Mouse (Mus musculus) heart, embryonic 10.5 days (tissue): ENCODE measurements at regions not wholly inside any gene's neighbourhood (a gene's known extent, or its start where the extent isn't known, plus 50 kb on each side); places are given as distances from the start of the nearest gene placed in this dataset.

ENCODE experiments used
- DNase-seq: peaks from one replicate; pipeline ENCODE4 v3.0.0-alpha.2; 2017; ENCODE audit warnings: low spot score
- H3K27ac ChIP-seq: fragments of 300-500 bp; sonication (generic); 2 replicates; pipeline ENCODE4 v1.5.1; 2016; ENCODE audit warnings: mild to moderate bottlenecking
- H3K27me3 ChIP-seq: fragments of 300-500 bp; sonication (generic); 2 replicates; pipeline ENCODE4 v1.6.1; 2016; ENCODE audit warnings: mild to moderate bottlenecking; ENCODE audit not compliant: poor library complexity, insufficient read depth, severe bottlenecking
- H3K36me3 ChIP-seq: fragments of 300-500 bp; sonication (generic); 2 replicates; pipeline ENCODE4 v1.6.1; 2016; ENCODE audit warnings: mild to moderate bottlenecking, moderate library complexity
- H3K4me1 ChIP-seq: fragments of 300-500 bp; sonication (generic); 2 replicates; pipeline ENCODE4 v1.6.1; 2016; ENCODE audit warnings: mild to moderate bottlenecking
- H3K4me3 ChIP-seq: fragments of 300-500 bp; sonication (generic); 2 replicates; pipeline ENCODE4 v1.5.1; 2016; ENCODE audit warnings: mild to moderate bottlenecking, moderate library complexity
- H3K9me3 ChIP-seq: fragments of 300-500 bp; sonication (generic); 2 replicates; pipeline ENCODE4 v1.6.1; 2016; ENCODE audit warnings: mild to moderate bottlenecking, moderate library complexity
- WGBS: fragments of 180-500 bp; shearing (Covaris S2); methylation state at CpG from one replicate; pipeline ENCODE4 v1.1.7; 2016; 5-methylcytosine and 5-hydroxymethylcytosine counted together

DNA sequence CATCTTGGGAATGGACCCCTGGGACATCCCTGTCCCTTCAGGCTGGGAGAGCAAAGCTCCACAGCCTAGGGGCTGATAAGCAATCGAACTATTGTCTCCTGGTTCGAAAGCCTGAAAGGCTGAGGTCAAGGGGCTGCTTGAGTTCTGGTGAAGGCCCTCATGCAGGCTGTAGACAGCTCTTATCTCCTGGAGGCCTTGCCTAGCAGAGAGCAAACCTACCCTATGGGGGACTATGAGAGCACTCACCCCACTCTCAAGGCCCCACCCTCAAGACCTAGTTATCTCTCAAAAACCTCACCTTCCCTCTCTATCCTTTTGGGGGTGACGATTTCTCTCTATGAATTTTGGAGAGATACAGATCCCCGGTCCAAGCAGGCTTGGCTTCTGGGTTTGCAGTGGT is 92.8 kb downstream of the Gadd45g start:
- peaks cover 16% of the 10 kb centered on the region for H3K4me1 ChIP-seq
- DNase-seq: no peak
- no peak overlapping the region for H3K4me3 ChIP-seq
- peaks cover 6% of the 10 kb centered on the region; the same call in 1 of the 2 replicates for H3K27me3 ChIP-seq
- no peaks in the 10 kb centered on the region for H3K36me3 ChIP-seq
- no peaks in the 10 kb centered on the region for H3K9me3 ChIP-seq
- no peak overlapping the region for H3K27ac ChIP-seq
- 49% methylated on average over 4 of the region's 4 CpGs for WGBS

DNA sequence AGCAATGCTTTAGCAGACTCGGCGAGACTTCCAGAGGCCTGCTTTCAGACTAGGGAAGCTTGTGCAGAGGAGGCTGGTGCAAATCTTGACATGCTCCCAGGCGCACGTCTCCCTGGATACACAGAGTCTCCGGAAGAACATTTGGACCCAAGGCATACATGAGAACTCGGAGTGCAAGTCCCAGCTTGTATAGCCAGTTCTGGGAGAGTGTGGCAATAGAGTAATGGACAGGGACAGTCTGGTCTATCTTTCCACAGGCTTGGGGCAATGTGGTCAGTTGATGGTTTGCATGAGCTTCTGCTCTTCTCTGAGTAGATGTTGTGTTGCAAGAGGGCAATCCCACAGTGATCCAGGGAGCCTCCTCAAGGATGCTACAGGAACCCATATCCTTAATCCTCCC is 93.2 kb downstream of the Gadd45g start:
- Histone ChIP-seq H3K9me3 (no peaks in the 10 kb centered on the region), H3K4me3 (no peak overlapping the region), H3K27me3 (peaks cover 6% of the 10 kb centered on the region; the same call in 1 of the 2 replicates), H3K27ac (no peak overlapping the region), H3K4me1 (peaks cover 16% of the 10 kb centered on the region), H3K36me3 (no peaks in the 10 kb centered on the region)
- no peak for DNase-seq
- 87% methylated on average over 6 of the region's 6 CpGs for WGBS

DNA sequence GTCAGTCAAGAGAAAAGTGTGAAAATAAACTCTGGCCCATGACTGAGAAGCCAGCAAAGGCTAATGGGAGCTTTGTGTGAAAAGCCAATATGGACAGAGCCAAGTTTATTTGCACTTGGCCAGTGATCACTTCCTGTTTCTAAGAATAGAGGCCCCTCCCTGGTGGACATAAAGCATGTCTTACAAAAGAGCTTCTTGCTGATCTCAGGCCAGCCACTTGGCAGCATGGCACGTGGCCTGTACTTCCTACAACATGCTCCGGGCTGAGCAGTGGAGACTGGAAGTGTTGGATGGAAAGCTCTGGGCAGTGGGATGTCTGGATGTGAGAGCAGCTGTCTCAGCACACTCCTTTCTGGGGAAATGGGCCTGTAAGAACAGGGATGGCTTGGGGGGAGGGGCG is 99.7 kb downstream of the Gadd45g start:
- Histone ChIP-seq H3K4me1 (peaks cover 33% of the 10 kb centered on the region), H3K9me3 (no peaks in the 10 kb centered on the region), H3K27ac (peak overlapping the region; percentile 19; the same call in 1 of the 2 replicates), H3K4me3 (no peak overlapping the region), H3K36me3 (no peaks in the 10 kb centered on the region), H3K27me3 (peaks cover 10% of the 10 kb centered on the region; the same call in 1 of the 2 replicates)
- 53% methylated on average over 3 of the region's 3 CpGs for WGBS
- no peak for DNase-seq

DNA sequence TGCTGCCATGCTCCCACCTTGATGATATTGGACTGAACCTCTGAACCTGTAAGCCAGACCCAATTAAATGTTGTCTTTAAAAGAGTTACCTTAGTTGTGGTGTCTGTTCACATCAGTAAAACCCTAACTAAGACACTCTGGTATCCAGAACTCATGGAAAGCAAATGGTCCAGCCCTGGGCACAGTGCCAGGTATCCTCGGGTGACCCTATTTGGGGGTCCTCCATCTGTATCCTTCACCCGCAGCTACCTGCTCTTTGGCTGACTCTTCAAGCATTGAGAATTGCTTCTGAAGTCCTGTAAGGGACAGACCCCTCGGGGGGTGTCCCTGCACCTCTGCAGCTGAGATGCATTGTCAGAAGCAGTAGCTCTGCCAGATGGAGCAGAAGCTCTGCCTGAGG is 102.4 kb downstream of the Gadd45g start:
- no peaks in the 10 kb centered on the region for H3K36me3 ChIP-seq
- no peak for DNase-seq

DNA sequence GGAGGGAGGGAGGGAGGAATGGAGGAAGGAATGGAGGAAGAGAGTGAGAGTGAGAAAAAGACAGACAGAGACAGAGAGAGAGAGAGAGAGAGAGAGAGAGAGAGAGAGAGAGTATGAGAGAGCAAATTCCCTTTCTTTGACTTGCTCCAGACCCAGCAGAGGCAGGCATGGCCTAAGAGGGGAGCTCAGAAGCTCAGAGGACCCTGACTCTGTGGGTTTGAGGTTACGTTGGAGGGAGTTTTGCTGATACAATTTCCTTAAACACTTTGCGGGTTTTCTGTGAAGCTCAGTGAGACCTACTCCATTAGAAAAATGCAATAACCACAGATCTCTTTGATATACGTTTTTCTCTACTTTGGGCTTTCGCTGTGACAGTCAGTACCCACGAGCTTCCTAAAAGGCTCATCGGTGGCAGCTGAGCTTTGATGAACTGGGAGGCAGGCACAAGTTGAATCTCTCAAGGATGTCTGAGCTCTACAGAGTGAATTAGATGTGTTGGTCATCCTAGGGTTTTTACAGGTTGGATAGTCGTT is 105.1 kb downstream of the Gadd45g start:
- 83% methylated on average over 7 of the region's 7 CpGs for WGBS
- 0 out of 2 replicates have a peak overlapping the region, but pooled peaks have one; percentile 13 for H3K27ac ChIP-seq
- no peaks in the 10 kb centered on the region for H3K36me3 ChIP-seq
- H3K4me3 ChIP-seq: no peak overlapping the region
- H3K9me3 ChIP-seq: no peaks in the 10 kb centered on the region
- H3K4me1 ChIP-seq: peaks cover 45% of the 10 kb centered on the region
- DNase-seq: no peak
- 0 out of 2 replicates have a peak, but pooled peaks cover 4% of the 10 kb centered on the region for H3K27me3 ChIP-seq

More for the DNA sequence above, 102.4 kb downstream of the Gadd45g start:
- no peaks in the 10 kb centered on the region for H3K9me3 ChIP-seq
- H3K27me3 ChIP-seq: 0 out of 2 replicates have a peak, but pooled peaks cover 4% of the 10 kb centered on the region
- WGBS: 89% methylated on average over 3 of the region's 3 CpGs
- no peak overlapping the region for H3K27ac ChIP-seq
- no peak overlapping the region for H3K4me3 ChIP-seq
- peaks cover 45% of the 10 kb centered on the region for H3K4me1 ChIP-seq

DNA sequence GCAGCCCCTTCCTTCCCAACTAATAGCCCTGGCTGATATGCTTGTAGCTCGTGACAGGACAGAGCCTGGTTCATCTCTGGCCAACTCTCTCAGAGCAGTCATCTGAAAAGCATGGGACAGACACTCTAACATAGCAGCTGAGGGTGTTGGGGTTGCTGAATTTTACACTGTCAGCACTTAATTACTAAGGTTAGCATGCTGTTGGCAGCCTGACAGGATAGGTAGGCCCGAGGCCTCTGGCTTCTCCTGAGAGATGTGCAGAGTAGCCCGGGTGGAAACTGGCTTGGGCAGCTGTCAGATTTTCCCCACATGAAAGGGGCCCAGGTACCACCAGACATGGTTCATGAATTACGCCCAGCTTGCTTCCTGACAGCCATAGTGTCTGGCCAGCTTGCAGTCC is 106.6 kb downstream of the Gadd45g start:
- WGBS: 55% methylated on average over 4 of the region's 4 CpGs

DNA sequence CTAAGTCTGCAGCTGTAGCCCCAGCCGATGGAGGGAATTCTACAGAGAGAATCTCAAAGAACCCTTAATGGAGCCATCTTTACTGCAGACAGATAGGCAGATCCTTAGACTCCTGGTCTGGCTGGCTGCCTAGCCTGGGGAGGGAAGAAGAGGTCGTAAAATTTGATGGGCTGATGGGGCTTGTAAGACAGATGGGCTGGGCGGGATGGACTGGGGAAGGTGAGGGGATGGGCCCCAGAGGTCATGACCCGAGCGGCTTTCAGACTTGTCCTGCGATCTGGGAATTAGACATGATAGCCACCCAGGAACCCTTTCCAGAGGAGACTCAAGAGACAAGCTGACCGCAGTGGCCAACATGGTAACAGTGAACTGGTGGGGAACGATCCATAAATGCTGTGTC is 107.1 kb downstream of the Gadd45g start:
- 72% methylated on average over 8 of the region's 8 CpGs for WGBS
- Histone ChIP-seq H3K36me3 (no peaks in the 10 kb centered on the region), H3K4me1 (peaks cover 56% of the 10 kb centered on the region), H3K27ac (peak overlapping the region; percentile 17; the same call in 1 of the 2 replicates), H3K4me3 (no peak overlapping the region), H3K27me3 (no peaks in the 10 kb centered on the region), H3K9me3 (no peaks in the 10 kb centered on the region)
- no peak for DNase-seq

More for the DNA sequence above, 106.6 kb downstream of the Gadd45g start:
- Histone ChIP-seq H3K4me3 (no peak overlapping the region), H3K4me1 (peaks cover 51% of the 10 kb centered on the region), H3K27ac (peak overlapping the region; percentile 17; the same call in 1 of the 2 replicates), H3K9me3 (no peaks in the 10 kb centered on the region), H3K36me3 (no peaks in the 10 kb centered on the region), H3K27me3 (no peaks in the 10 kb centered on the region)
- DNase-seq: no peak

DNA sequence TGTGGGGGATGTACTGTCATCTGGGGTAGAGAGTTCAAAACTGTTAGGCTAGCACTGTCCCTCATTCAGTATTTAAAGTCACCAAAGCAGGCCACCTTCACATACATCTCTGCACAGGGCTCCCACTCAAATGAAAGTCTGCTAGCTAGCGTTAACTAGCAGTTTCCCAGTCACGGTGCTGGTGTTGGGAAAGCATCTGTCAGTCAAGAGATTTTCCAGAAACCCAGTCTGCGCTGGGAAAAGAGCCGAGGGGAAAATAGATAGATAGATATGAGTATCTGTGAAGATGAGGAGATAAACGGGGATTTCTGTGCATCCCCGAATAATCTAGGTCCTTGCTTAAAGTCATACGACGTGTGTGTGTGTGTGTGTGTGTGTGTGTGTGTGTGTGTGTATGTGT is 110.6 kb downstream of the Gadd45g start:
- H3K27ac ChIP-seq: no peak overlapping the region
- H3K36me3 ChIP-seq: no peaks in the 10 kb centered on the region
- H3K4me3 ChIP-seq: no peak overlapping the region
- H3K4me1 ChIP-seq: peaks cover 54% of the 10 kb centered on the region
- 30% methylated on average over 8 of the region's 8 CpGs for WGBS
- no peaks in the 10 kb centered on the region for H3K9me3 ChIP-seq
- DNase-seq: no peak
- H3K27me3 ChIP-seq: no peaks in the 10 kb centered on the region

DNA sequence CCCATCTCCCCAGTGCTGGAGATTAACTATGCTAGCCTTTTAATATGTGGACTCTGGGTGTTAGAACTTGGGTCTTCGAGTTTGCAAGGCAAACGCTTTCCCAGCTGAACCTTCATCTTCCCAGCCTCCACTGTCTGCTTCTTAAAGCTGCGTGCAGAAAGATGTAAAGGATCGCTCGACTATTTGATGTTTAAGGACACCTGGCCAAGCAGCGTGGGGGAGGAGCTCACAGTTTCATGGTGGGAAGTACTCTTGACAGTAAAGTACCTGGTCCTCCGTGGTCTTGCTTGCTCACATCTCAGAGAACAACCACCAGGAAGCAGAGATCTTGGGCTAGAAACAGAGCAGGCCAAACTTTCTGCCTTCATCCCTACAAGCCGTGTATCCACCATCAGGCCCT is 113.1 kb downstream of the Gadd45g start:
- Histone ChIP-seq H3K36me3 (no peaks in the 10 kb centered on the region), H3K27ac (no peak overlapping the region), H3K27me3 (no peaks in the 10 kb centered on the region), H3K4me1 (peaks cover 63% of the 10 kb centered on the region), H3K9me3 (no peaks in the 10 kb centered on the region), H3K4me3 (no peak overlapping the region)
- WGBS: 87% methylated on average over 8 of the region's 8 CpGs
- DNase-seq: no peak

DNA sequence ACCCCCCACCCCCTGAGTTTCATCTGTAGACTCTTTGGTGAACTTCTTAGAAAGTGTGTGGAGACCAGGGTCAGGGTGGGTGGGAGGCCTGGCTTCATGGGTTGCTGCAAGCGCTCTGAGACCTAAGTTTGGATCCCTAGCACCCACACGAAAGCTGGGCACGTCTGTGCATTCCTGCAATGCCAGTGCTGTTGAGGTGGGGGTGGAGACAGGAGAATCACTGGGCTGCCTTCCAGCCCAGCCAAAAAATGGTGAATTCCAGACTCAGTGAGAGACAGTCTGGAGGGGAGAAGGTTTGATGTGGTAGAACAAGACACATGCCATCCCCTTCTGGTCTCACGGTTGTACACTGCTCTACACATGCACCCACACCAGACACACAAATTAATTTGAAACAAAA is 113.8 kb downstream of the Gadd45g start:
- Histone ChIP-seq H3K4me1 (peaks cover 69% of the 10 kb centered on the region), H3K27me3 (no peaks in the 10 kb centered on the region), H3K27ac (no peak overlapping the region), H3K4me3 (no peak overlapping the region), H3K36me3 (no peaks in the 10 kb centered on the region), H3K9me3 (no peaks in the 10 kb centered on the region)
- WGBS: 77% methylated on average over 4 of the region's 4 CpGs
- no peak for DNase-seq

DNA sequence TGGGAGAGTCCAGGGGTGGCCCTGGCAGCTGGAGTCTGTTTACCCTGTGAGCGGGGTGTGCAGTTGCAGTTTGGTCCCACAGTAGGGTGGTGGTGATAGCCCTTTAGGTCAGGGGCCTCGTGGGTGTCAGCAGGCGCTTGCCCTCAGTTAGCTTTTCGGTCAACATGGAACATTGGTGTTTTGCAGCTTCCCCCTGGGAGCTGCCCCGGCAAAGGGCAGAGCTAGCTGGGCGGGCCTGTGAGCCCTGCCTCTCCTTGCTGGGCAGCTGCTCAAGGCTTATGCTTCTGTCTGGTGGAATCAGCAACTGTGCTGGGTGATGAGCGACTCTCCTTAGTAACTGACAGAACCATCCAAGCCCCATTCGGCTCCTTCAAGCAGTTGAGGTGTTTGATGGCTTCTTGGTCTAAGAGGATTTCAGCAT is 115.7 kb downstream of the Gadd45g start:
- peaks cover 61% of the 10 kb centered on the region for H3K4me1 ChIP-seq
- 55% methylated on average over 8 of the region's 8 CpGs for whole genome bisulfite sequencing

DNA sequence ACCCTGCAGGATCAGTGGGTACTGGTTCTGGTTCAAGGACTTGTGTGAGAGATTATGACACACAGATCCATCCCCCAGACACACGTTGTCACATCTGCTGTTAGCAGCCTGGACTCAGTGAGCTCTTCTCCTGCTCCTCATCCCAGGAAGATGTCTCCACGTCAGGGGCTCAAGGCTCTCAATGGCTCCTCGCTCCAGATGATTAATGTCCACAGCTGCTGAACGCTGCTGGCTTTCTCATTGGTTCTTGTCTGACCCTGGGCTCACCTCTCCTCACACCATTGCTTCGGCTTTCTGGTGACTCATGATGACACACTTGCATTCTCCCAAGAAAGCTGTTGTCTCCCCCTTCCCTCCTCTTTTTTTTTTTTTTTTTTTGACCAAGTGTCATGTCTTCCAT is 116.2 kb downstream of the Gadd45g start:
- 48% methylated on average over 5 of the region's 5 CpGs for WGBS
- peak overlapping the region; percentile 56; the same call in 1 of the 2 replicates for H3K27ac ChIP-seq
- no peak for DNase-seq

More for the DNA sequence above, 115.7 kb downstream of the Gadd45g start:
- no peak for DNase-seq
- Histone ChIP-seq H3K27ac (peak overlapping the region; percentile 56), H3K36me3 (no peaks in the 10 kb centered on the region), H3K4me3 (no peak overlapping the region), H3K9me3 (no peaks in the 10 kb centered on the region), H3K27me3 (no peaks in the 10 kb centered on the region)

DNA sequence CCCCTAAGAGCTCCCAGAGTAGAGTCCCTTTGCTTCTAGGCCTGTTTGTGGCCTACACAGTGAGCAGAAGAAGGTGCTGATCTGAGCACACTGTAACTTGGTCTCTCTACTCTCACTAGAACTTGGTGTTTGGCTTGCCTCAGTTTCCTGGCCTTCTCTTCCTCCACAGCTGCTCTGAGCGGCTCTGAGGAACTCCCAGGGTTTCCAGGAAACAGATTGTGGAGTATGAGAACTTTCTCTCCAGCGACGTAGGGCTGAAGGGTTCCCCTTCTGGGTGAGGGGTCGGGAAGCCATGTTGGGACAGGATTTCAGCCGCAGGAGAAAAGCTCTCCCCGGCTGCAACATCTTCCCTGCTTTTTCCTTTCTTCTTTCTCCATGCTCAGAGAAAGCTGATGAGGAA is 117.5 kb downstream of the Gadd45g start:
- Histone ChIP-seq H3K27ac (peak overlapping the region; percentile 75), H3K9me3 (no peaks in the 10 kb centered on the region), H3K36me3 (no peaks in the 10 kb centered on the region), H3K27me3 (no peaks in the 10 kb centered on the region), H3K4me3 (no peak overlapping the region), H3K4me1 (peaks cover 56% of the 10 kb centered on the region)
- 65% methylated on average over 6 of the region's 6 CpGs for WGBS
- no peak for DNase-seq

More for the DNA sequence above, 116.2 kb downstream of the Gadd45g start:
- H3K9me3 ChIP-seq: no peaks in the 10 kb centered on the region
- no peaks in the 10 kb centered on the region for H3K27me3 ChIP-seq
- peaks cover 56% of the 10 kb centered on the region for H3K4me1 ChIP-seq
- no peak overlapping the region for H3K4me3 ChIP-seq
- no peaks in the 10 kb centered on the region for H3K36me3 ChIP-seq

DNA sequence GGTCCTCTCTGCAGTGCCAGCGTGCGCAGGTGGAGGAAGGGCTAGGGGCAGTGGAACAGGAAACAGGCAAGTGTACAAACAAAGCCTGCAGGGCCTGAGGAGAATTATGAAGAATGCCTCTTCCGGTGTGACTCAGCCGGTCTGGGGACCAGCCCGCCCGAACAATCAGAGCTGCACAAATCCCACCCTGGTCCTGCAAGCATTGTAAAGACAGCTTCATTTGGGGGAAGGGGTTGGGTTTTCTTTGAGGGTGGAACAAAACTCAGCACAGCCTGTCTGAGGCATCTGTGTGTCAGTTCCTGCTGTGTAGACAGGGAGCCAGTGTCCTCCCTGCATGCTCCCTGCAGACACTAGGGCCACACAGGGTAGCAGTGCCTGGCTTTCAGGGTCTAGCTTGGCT is 117.9 kb downstream of the Gadd45g start:
- no peak for DNase-seq
- H3K4me1 ChIP-seq: peaks cover 60% of the 10 kb centered on the region

More for the DNA sequence above, 117.9 kb downstream of the Gadd45g start:
- Histone ChIP-seq H3K9me3 (no peaks in the 10 kb centered on the region), H3K27me3 (no peaks in the 10 kb centered on the region), H3K27ac (peak overlapping the region; percentile 75), H3K4me3 (no peak overlapping the region), H3K36me3 (no peaks in the 10 kb centered on the region)
- WGBS: 54% methylated on average over 6 of the region's 6 CpGs
